Mouse (Mus musculus) liver, embryonic 14.5 days (tissue): ENCODE data around the gene Sh3pxd2a. TPM values are rescaled to one million over a fixed set of nuclear protein-coding genes. Genes with fewer than 3 reads are reported as not detected.

ENCODE experiments used
- ATAC-seq: fragments of 200-750 bp; cut with Nextera tagmentation; 2 replicates; pipeline ENCODE4 v1.8.0; 2017; ENCODE audit warnings: moderate number of reproducible peaks, mild to moderate bottlenecking, moderate library complexity; ENCODE audit not compliant: insufficient read depth
- DNase-seq, 3 experiments: peaks; one replicate each; pipeline ENCODE4 v3.0.0-alpha.2; 2012 to 2013; ENCODE audit warnings: low read depth in 3 of 3, low spot score in 3 of 3
- H3K27ac ChIP-seq: fragments of 300-500 bp; sonication (generic); 2 replicates; pipeline ENCODE4 v1.5.1; 2014; ENCODE audit warnings: moderate library complexity, mild to moderate bottlenecking, control low read depth, inconsistent platforms
- H3K27me3 ChIP-seq: fragments of 300-500 bp; sonication (generic); 2 replicates; pipeline ENCODE4 v1.6.1; 2014; ENCODE audit warnings: mild to moderate bottlenecking, low read length, moderate library complexity; ENCODE audit not compliant: control insufficient read depth, insufficient read depth
- H3K36me3 ChIP-seq: fragments of 300-500 bp; sonication (generic); replicated peaks from 2 replicates; pipeline ENCODE4 v1.6.1; 2014; ENCODE audit warnings: low read depth; ENCODE audit not compliant: control insufficient read depth, insufficient read depth
- H3K4me1 ChIP-seq, 2 experiments: fragments of 200-500 bp in 1 of 2; fragments of 300-500 bp in 1 of 2; sonication (generic) in 1 of 2; replicated peaks; 2 replicates each; pipeline ENCODE4 v1.6.1; 2012 to 2014; ENCODE audit warnings: antibody characterized with exemption in 1 of 2, inconsistent platforms in 1 of 2, low read length in 1 of 2; ENCODE audit not compliant: control insufficient read depth in 2 of 2, insufficient read depth in 2 of 2
- H3K4me2 ChIP-seq: fragments of 300-500 bp; sonication (generic); 2 replicates; pipeline ENCODE4 v1.6.1; 2014; ENCODE audit warnings: low read depth, mild to moderate bottlenecking, control low read depth, moderate library complexity
- H3K4me3 ChIP-seq, 2 experiments: fragments of 200-500 bp in 1 of 2; fragments of 300-500 bp in 1 of 2; sonication (generic) in 1 of 2; 2 replicates each; pipeline ENCODE4 v1.5.1; 2012 to 2014; ENCODE audit warnings: low read depth in 2 of 2, low read length in 2 of 2, mild to moderate bottlenecking in 2 of 2, control low read depth in 1 of 2, inconsistent platforms in 1 of 2, moderate library complexity in 1 of 2; ENCODE audit not compliant: insufficient read depth in 1 of 2
- H3K9ac ChIP-seq: fragments of 300-500 bp; sonication (generic); replicated peaks from 2 replicates; pipeline ENCODE4 v1.6.1; 2014; ENCODE audit warnings: mild to moderate bottlenecking, control low read depth, moderate library complexity
- H3K9me3 ChIP-seq: fragments of 300-500 bp; sonication (generic); 2 replicates; pipeline ENCODE4 v1.6.1; 2016; ENCODE audit warnings: low read length, mixed read lengths; ENCODE audit not compliant: control insufficient read depth
- CTCF ChIP-seq: IDR thresholded peaks from 2 replicates; pipeline ENCODE4 v1.5.1; 2016; ENCODE audit warnings: antibody characterized with exemption, low read depth, control low read depth
- EP300 ChIP-seq: IDR thresholded peaks from 2 replicates; pipeline ENCODE4 v1.6.1; 2016; ENCODE audit warnings: antibody characterized with exemption, low read depth
- WGBS: fragments of 180-500 bp; shearing (Covaris S2); extraction: QIAGEN DNeasy Blood & Tissue Kit; methylation state at CpG from one replicate; pipeline ENCODE4 v1.1.7; 2014; ENCODE audit not compliant: insufficient replicate concordance; 5-methylcytosine and 5-hydroxymethylcytosine counted together
- polyA plus RNA-seq, 2 experiments: library from polyadenylated mRNA; depleted of rRNA in 1 of 2; stranded (reverse) in 1 of 2; unstranded in 1 of 2; fragments of >200 nt; fragmentation: Nextera tagmentation in 1 of 2; extraction: Ambion mirVana in 1 of 2; gene quantifications; 2 replicates each; pipeline versions ENCODE4 v1.2.1 to v1.2.3; 2012 to 2014

Sh3pxd2a gene
- polyA plus RNA-seq, 2 experiments = 0.50 to 1.6 TPM

GRCm38 (mm10) chr19:47403391-47404379, 60.5 kb downstream of the Sh3pxd2a start:
- no peak for TF ChIP-seq CTCF
- H3K4me2 ChIP-seq = peak overlapping the region; percentile 76
- H3K36me3 ChIP-seq = no peaks in the 10 kb centered on the region
- peak; percentile 19; the same call in 1 of the 2 replicates for ATAC-seq
- WGBS = 58% methylated on average over 3 of the region's 3 CpGs
- H3K27me3 ChIP-seq = no peaks in the 10 kb centered on the region
- H3K4me3 ChIP-seq = peak overlapping the region; percentile 22 to 30
- H3K9me3 ChIP-seq = no peaks in the 10 kb centered on the region
- H3K9ac ChIP-seq = peak overlapping the region; percentile 82
- no peak for DNase-seq
- peaks cover 54 to 61% of the 10 kb centered on the region in 2 experiments for H3K4me1 ChIP-seq
- peak overlapping the region; percentile 99 for H3K27ac ChIP-seq

- peak; percentile 85 to 86 (median 86) for DNase-seq
- Histone ChIP-seq H3K4me1 (peaks cover 54 to 61% of the 10 kb centered on the region in 2 experiments), H3K27ac (peak overlapping the region; percentile 99), H3K27me3 (no peaks in the 10 kb centered on the region), H3K36me3 (no peaks in the 10 kb centered on the region), H3K9me3 (no peaks in the 10 kb centered on the region), H3K4me3 (peak overlapping the region; percentile 19 to 32; a peak in 3 of 4 replicates), H3K4me2 (peak overlapping the region; percentile 76), H3K9ac (peak overlapping the region; percentile 82)
- peak; percentile 98 for ATAC-seq
- 3% methylated on average over 6 of the region's 6 CpGs for WGBS
- TF ChIP-seq EP300 (peak; percentile 83), CTCF (no peak)
These were observed 61.2 kb downstream of the Sh3pxd2a start for GRCm38 (mm10) chr19:47402976-47403375.

DNA sequence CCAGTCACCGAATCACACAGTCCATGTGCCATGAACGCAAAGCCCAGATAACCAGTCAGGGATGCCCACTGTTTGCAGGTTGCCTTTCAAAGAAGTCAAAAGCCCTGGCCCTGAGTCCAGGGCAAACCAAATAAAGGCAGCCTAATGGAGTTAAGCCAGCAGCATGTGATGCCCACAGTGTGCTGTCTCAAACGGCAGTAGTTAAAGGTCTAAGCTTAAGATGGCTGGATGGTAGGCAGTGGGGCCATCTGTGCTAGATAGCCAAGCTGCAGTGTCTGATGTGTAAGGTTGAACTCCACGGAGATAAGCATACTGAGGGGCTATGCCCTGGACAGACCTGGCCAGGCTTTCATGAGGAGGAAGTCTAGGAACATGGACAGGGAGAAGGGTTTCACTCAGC, 61.7 kb downstream of the Sh3pxd2a start:
- peak overlapping the region; percentile 76 for H3K4me2 ChIP-seq
- peak overlapping the region; percentile 19 to 32; a peak in 2 of 4 replicates for H3K4me3 ChIP-seq
- peak overlapping the region; percentile 99 for H3K27ac ChIP-seq
- no peak for TF ChIP-seq EP300
- H3K4me1 ChIP-seq = peaks cover 54 to 61% of the 10 kb centered on the region in 2 experiments
- ATAC-seq (peak; percentile 75), DNase-seq (peak in 2 of 3 experiments; percentile 50 to 56)
- WGBS = 33% methylated on average over 4 of the region's 4 CpGs
- no peaks in the 10 kb centered on the region for H3K27me3 ChIP-seq
- H3K36me3 ChIP-seq = no peaks in the 10 kb centered on the region
- no peaks in the 10 kb centered on the region for H3K9me3 ChIP-seq
- H3K9ac ChIP-seq = peak overlapping the region; percentile 82

GRCm38 (mm10) chr19:47399709-47400108, 64.5 kb downstream of the Sh3pxd2a start:
- ATAC-seq = no peak
- TF ChIP-seq CTCF (no peak), EP300 (no peak)
- Histone ChIP-seq H3K4me3 (no peak overlapping the region), H3K4me1 (peaks cover 36 to 37% of the 10 kb centered on the region in 2 experiments), H3K4me2 (no peak overlapping the region), H3K36me3 (no peaks in the 10 kb centered on the region), H3K27ac (no peak overlapping the region), H3K27me3 (no peaks in the 10 kb centered on the region), H3K9ac (no peak overlapping the region), H3K9me3 (no peaks in the 10 kb centered on the region)
- 86% methylated on average over 4 of the region's 4 CpGs for WGBS
- DNase-seq = no peak

DNA sequence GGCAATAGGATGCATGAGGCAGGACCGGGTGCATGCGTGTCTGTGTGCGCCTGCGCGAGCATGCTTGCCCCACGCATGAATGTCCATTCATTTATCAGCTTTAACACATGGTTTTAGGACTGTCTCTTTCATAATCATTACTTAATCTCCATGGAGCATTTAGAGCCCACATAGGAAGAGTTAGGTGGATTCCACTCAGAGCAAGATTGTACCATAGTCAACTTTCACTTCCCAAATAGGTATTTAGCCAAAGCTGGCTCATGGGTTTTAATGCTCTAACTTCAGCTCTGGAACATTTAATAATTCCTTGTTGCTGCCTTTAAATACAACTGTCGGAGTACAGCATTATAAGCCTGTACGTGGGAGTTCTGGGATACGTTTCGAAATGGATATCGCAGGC, 65.2 kb downstream of the Sh3pxd2a start:
- Histone ChIP-seq H3K4me2 (no peak overlapping the region), H3K4me1 (peaks cover 30 to 34% of the 10 kb centered on the region in 2 experiments)

More for the DNA sequence above, 65.2 kb downstream of the Sh3pxd2a start:
- H3K36me3 ChIP-seq = no peaks in the 10 kb centered on the region
- no peaks in the 10 kb centered on the region for H3K9me3 ChIP-seq
- H3K4me3 ChIP-seq = no peak overlapping the region
- no peak overlapping the region for H3K27ac ChIP-seq
- TF ChIP-seq EP300 = no peak
- TF ChIP-seq CTCF = no peak
- no peaks in the 10 kb centered on the region for H3K27me3 ChIP-seq
- DNase-seq (no peak), ATAC-seq (no peak)
- no peak overlapping the region for H3K9ac ChIP-seq
- WGBS = 92% methylated on average over 11 of the region's 11 CpGs
